Mouse (Mus musculus): ENCODE data around the gene Tjp1. TPM values are rescaled to one million over a fixed set of nuclear protein-coding genes. Genes with fewer than 3 reads are reported as not detected.

The Tjp1 gene
- polyA plus RNA-seq, 1 experiment from 2014 or later = 23.3 TPM

- Histone ChIP-seq H3K9me3 (no peaks in the 10 kb centered on the region), H3K27me3 (replicated peaks; ENCODE audit: low read depth, poor library complexity, severe bottlenecking) (no peaks in the 10 kb centered on the region), H3K4me3 (no peak overlapping the region), H3K36me3 (replicated peaks) (no peaks in the 10 kb centered on the region), H3K4me1 (peaks cover 16% of the 10 kb centered on the region), H3K27ac (replicated peaks) (0 out of 2 replicates have a peak overlapping the region, but pooled peaks have one; percentile 10)
- DNase-seq (ENCODE audit: low spot score) = no peak
- WGBS = 90% methylated on average over 3 of the region's 3 CpGs
Observed at GRCm38 (mm10) chr7:65375621-65376020, 152.0 kb downstream of the Tjp1 start.

DNA sequence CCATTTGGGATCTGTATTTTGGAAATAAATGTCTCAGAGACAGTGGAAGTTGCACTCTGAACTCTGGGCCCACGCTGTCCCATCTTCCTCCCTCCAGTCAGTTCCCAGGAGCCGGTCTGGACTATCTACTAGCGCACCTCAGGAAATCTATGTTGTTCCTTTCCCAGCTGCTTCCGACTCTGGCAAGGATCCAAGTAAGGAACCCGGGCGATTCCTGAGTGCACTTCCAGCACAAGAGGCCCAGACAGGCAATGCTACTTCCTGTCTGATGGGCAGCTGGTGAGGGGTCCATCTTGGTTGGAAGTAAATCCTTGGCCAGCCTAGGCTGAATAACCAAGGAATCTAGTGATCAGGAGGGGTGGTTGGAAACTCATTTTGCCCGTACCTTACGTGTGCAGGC, 152.4 kb downstream of the Tjp1 start:
- Histone ChIP-seq H3K4me1 (peaks cover 16% of the 10 kb centered on the region), H3K36me3 (replicated peaks) (no peaks in the 10 kb centered on the region), H3K27ac (replicated peaks) (0 out of 2 replicates have a peak overlapping the region, but pooled peaks have one; percentile 10), H3K4me3 (no peak overlapping the region), H3K27me3 (replicated peaks; ENCODE audit: low read depth, poor library complexity, severe bottlenecking) (no peaks in the 10 kb centered on the region), H3K9me3 (no peaks in the 10 kb centered on the region)
- 85% methylated on average over 8 of the region's 8 CpGs for WGBS
- DNase-seq (ENCODE audit: low spot score) = peak; percentile 26

- no peaks in the 10 kb centered on the region for H3K27me3 ChIP-seq (replicated peaks; ENCODE audit: low read depth, poor library complexity, severe bottlenecking)
- no peak overlapping the region for H3K27ac ChIP-seq (replicated peaks)
- H3K4me1 ChIP-seq = peaks cover 23% of the 10 kb centered on the region
- H3K9me3 ChIP-seq = no peaks in the 10 kb centered on the region
- no peaks in the 10 kb centered on the region for H3K36me3 ChIP-seq (replicated peaks)
- no peak for DNase-seq (ENCODE audit: low spot score)
- no peak overlapping the region for H3K4me3 ChIP-seq
- 86% methylated on average over 8 of the region's 8 CpGs for whole genome bisulfite sequencing
Observed at GRCm38 (mm10) chr7:65373336-65373735, 154.2 kb downstream of the Tjp1 start.

- H3K36me3 ChIP-seq (replicated peaks) = no peaks in the 10 kb centered on the region
- WGBS = 52% methylated on average over 6 of the region's 6 CpGs
- H3K27me3 ChIP-seq (replicated peaks; ENCODE audit: low read depth, poor library complexity, severe bottlenecking) = no peaks in the 10 kb centered on the region
- H3K4me3 ChIP-seq = peak overlapping the region; percentile 81
- peak overlapping the region; percentile 94 for H3K27ac ChIP-seq (replicated peaks)
- no peaks in the 10 kb centered on the region for H3K9me3 ChIP-seq
- DNase-seq (ENCODE audit: low spot score) = no peak
- peaks cover 31% of the 10 kb centered on the region for H3K4me1 ChIP-seq
Observed at GRCm38 (mm10) chr7:65371765-65372164, 155.8 kb downstream of the Tjp1 start.

GRCm38 (mm10) chr7:65370787-65371616, 156.6 kb downstream of the Tjp1 start:
- Histone ChIP-seq H3K27ac (replicated peaks) (peak overlapping the region; percentile 94), H3K9me3 (no peaks in the 10 kb centered on the region), H3K4me3 (peak overlapping the region; percentile 81), H3K36me3 (replicated peaks) (no peaks in the 10 kb centered on the region), H3K27me3 (replicated peaks; ENCODE audit: low read depth, poor library complexity, severe bottlenecking) (no peaks in the 10 kb centered on the region), H3K4me1 (peaks cover 35% of the 10 kb centered on the region)
- DNase-seq (ENCODE audit: low spot score) = peak; percentile 94
- WGBS = under 1% methylated on average over 92 of the region's 92 CpGs

DNA sequence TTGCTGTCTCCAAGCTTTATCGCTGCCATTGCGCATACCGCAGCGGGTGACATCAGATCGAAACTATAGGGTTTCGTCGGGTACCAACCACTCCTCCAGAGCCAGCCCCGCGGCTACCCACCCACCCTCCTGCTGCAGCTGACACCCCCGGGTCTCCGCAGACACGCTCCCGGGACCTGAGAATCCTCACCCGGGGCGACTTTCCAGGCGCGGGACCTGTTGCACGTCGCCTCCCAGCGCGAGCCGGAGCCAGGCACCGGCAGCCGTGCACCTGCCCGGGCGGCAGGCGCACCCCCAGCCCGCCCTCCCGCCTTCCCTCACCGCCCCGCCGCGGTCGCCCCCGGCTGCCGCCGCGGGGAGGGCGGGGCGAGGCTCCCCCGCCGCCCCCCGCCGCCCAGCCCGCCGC, 157.2 kb downstream of the Tjp1 start:
- Histone ChIP-seq H3K9me3 (no peaks in the 10 kb centered on the region), H3K36me3 (replicated peaks) (no peaks in the 10 kb centered on the region), H3K27ac (replicated peaks) (peak overlapping the region; percentile 94), H3K27me3 (replicated peaks; ENCODE audit: low read depth, poor library complexity, severe bottlenecking) (no peaks in the 10 kb centered on the region), H3K4me3 (peak overlapping the region; percentile 81), H3K4me1 (peaks cover 35% of the 10 kb centered on the region)
- peak; percentile 67 for DNase-seq (ENCODE audit: low spot score)
- WGBS = under 1% methylated on average over 45 of the region's 46 CpGs

DNA sequence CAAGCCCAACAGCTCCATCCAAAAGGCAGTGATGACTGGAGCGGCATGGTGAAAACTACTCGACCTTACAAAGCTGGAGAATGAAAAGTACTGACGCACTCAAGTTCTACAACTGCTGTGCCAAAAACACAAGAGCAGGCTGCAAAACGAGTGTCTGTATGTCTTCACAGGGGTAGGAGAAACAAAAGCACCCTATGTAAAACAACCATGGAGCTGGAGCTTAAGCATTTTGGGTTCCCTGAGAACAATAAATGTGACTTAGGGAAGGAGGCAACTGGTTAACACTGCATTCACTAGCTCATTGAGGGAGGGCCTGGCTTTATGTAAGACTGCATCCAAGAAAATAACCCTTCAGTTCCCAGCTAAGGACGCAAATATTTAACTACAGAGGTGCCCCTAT, 158.5 kb downstream of the Tjp1 start:
- Histone ChIP-seq H3K9me3 (no peaks in the 10 kb centered on the region), H3K4me3 (peak overlapping the region; percentile 81), H3K27ac (replicated peaks) (no peak overlapping the region), H3K27me3 (replicated peaks; ENCODE audit: low read depth, poor library complexity, severe bottlenecking) (no peaks in the 10 kb centered on the region), H3K36me3 (replicated peaks) (no peaks in the 10 kb centered on the region), H3K4me1 (peaks cover 35% of the 10 kb centered on the region)
- WGBS = 39% methylated on average over 5 of the region's 5 CpGs
- DNase-seq (ENCODE audit: low spot score) = no peak

DNA sequence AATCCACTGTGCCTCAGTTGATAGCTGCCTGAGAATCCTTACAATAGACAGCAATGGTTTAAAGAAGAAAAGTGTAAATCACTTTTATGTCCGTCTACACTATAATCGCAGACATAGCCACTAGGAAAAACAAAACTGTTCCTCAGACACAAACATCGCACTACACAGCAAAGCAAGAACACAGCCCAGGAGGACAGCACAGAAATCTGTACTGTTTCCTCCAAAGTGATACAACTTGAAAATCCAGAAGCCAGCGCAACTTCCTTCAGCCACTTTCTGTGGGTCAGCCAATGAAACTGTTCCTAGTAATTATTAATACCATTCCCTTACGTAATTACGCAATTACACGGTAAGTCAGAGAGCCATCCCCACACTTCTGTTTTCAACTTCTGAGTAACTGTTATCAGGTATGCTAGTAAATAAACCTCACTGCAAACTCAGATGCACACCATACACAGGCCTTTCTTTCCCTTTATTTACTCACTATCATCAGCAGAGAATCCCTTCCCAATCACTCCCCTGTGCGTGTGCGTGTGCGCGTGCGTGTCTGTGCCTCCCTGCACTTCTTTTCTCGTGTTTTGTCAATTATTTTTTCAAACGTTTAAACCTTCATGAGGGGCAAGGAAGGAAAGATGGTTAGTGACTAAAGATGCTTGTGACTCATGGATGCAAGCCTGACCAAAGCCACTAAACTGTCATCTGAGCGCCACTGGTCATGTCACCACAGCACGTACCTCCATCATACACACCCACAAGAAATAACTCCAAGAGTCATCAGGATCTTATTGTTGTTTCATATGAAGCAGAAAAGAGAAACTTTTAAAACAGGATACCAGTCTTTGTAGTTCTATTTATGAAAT, 160.0 kb downstream of the Tjp1 start:
- no peak for DNase-seq (ENCODE audit: low spot score)
- H3K4me1 ChIP-seq = peaks cover 35% of the 10 kb centered on the region

DNA sequence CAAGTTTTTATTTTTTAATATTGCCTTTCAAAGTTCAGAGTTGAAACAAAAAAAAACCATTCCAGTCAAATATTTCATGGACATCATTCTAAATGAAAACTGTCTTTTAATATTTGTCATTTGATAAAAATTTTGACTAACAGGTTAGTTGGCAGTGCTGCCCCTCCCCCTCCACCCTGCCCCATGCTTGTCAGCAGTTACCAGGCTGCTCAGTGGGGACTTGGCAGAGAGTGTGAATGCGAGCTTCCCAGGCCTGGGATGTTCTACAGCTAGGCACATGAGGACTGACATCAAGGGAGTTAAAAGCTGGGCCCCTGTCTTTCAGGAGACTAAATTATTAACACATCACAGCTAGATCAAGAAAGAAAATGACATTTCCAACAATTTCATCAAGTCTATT, 161.4 kb downstream of the Tjp1 start:
- Histone ChIP-seq H3K27me3 (replicated peaks; ENCODE audit: low read depth, poor library complexity, severe bottlenecking) (no peaks in the 10 kb centered on the region), H3K36me3 (replicated peaks) (no peaks in the 10 kb centered on the region), H3K9me3 (no peaks in the 10 kb centered on the region), H3K4me1 (peaks cover 29% of the 10 kb centered on the region), H3K4me3 (no peak overlapping the region), H3K27ac (replicated peaks) (no peak overlapping the region)
- no peak for DNase-seq (ENCODE audit: low spot score)
- WGBS = 16% methylated on average over 1 of the region's 1 CpGs

More for the DNA sequence above, 160.0 kb downstream of the Tjp1 start:
- no peak overlapping the region for H3K27ac ChIP-seq (replicated peaks)
- H3K9me3 ChIP-seq = no peaks in the 10 kb centered on the region
- no peak overlapping the region for H3K4me3 ChIP-seq
- no peaks in the 10 kb centered on the region for H3K27me3 ChIP-seq (replicated peaks; ENCODE audit: low read depth, poor library complexity, severe bottlenecking)
- H3K36me3 ChIP-seq (replicated peaks) = no peaks in the 10 kb centered on the region
- WGBS = 80% methylated on average over 16 of the region's 16 CpGs

GRCm38 (mm10) chr7:65365560-65365959, 162.0 kb downstream of the Tjp1 start:
- no peaks in the 10 kb centered on the region for H3K36me3 ChIP-seq (replicated peaks)
- DNase-seq (ENCODE audit: low spot score) = no peak
- H3K9me3 ChIP-seq = no peaks in the 10 kb centered on the region
- no peaks in the 10 kb centered on the region for H3K27me3 ChIP-seq (replicated peaks; ENCODE audit: low read depth, poor library complexity, severe bottlenecking)
- H3K27ac ChIP-seq (replicated peaks) = no peak overlapping the region
- H3K4me3 ChIP-seq = no peak overlapping the region
- 87% methylated on average over 4 of the region's 4 CpGs for WGBS
- peaks cover 28% of the 10 kb centered on the region for H3K4me1 ChIP-seq

DNA sequence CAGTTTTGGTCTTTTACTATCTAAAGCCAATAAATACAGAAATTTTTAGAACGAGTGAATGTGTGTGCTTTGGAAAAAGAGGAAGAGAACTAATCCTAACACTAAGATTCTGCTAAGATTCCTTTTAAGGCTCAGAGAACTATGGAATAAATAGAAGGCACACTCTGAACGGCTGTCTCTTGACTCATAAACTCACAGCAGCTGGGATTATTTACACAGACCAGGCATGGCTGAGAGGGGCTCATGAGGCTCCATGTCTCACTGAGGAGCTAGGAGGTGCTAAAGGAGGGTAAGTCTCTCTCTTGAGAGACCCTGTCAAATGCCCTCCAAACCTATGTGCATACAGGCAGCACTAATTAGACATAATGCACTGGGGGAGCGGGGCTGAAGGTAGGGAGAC, 167.3 kb downstream of the Tjp1 start:
- Histone ChIP-seq H3K4me1 (peaks cover 9% of the 10 kb centered on the region), H3K36me3 (replicated peaks) (no peaks in the 10 kb centered on the region), H3K27me3 (replicated peaks; ENCODE audit: low read depth, poor library complexity, severe bottlenecking) (no peaks in the 10 kb centered on the region), H3K4me3 (no peak overlapping the region), H3K9me3 (no peaks in the 10 kb centered on the region), H3K27ac (replicated peaks) (no peak overlapping the region)
- DNase-seq (ENCODE audit: low spot score) = no peak
- 69% methylated on average over 3 of the region's 3 CpGs for WGBS

GRCm38 (mm10) chr7:65359774-65360173, 167.8 kb downstream of the Tjp1 start:
- Histone ChIP-seq H3K9me3 (no peaks in the 10 kb centered on the region), H3K4me3 (no peak overlapping the region), H3K27me3 (replicated peaks; ENCODE audit: low read depth, poor library complexity, severe bottlenecking) (no peaks in the 10 kb centered on the region), H3K36me3 (replicated peaks) (no peaks in the 10 kb centered on the region), H3K27ac (replicated peaks) (no peak overlapping the region), H3K4me1 (peaks cover 9% of the 10 kb centered on the region)
- 76% methylated on average over 8 of the region's 8 CpGs for WGBS
- DNase-seq (ENCODE audit: low spot score) = no peak

Data from embryonic facial prominence, embryonic 10.5 days (tissue).